Mouse (Mus musculus) thymus, adult 2 months (tissue): ENCODE measurements at regions not wholly inside any gene's neighbourhood (a gene's known extent, or its start where the extent isn't known, plus 50 kb on each side); places are given as distances from the start of the nearest gene placed in this dataset.

ENCODE experiments used
- DNase-seq: peaks from one replicate; pipeline ENCODE4 v3.0.0; 2021
- H3K27ac ChIP-seq: fragments of 200-500 bp; 2 replicates; pipeline ENCODE4 v1.5.1; 2012; ENCODE audit warnings: low read length, control low read depth; ENCODE audit not compliant: control insufficient read depth, insufficient read depth
- H3K27me3 ChIP-seq: fragments of 200-500 bp; 2 replicates; pipeline ENCODE4 v1.6.1; 2012; ENCODE audit warnings: mild to moderate bottlenecking, low read length, moderate library complexity, mixed read lengths; ENCODE audit not compliant: control insufficient read depth, insufficient read depth
- H3K36me3 ChIP-seq: fragments of 200-500 bp; 2 replicates; pipeline ENCODE4 v1.6.1; 2012; ENCODE audit warnings: mild to moderate bottlenecking, low read length, moderate library complexity; ENCODE audit not compliant: control insufficient read depth, insufficient read depth
- H3K4me1 ChIP-seq: fragments of 200-500 bp; replicated peaks from 2 replicates; pipeline ENCODE4 v1.6.1; 2012; ENCODE audit warnings: low read length; ENCODE audit not compliant: control insufficient read depth, insufficient read depth
- H3K4me3 ChIP-seq: fragments of 200-500 bp; 2 replicates; pipeline ENCODE4 v1.5.1; 2012; ENCODE audit warnings: mild to moderate bottlenecking, low read length, control low read depth, moderate library complexity; ENCODE audit not compliant: control insufficient read depth, insufficient read depth
- CTCF ChIP-seq: fragments of 200-500 bp; IDR thresholded peaks from 2 replicates; pipeline ENCODE4 v1.5.1; 2012; ENCODE audit warnings: mild to moderate bottlenecking, control low read depth, low read length, moderate library complexity, borderline replicate concordance; ENCODE audit not compliant: control insufficient read depth, poor library complexity, insufficient read depth; ENCODE audit errors: extremely low read depth
- POLR2A ChIP-seq: fragments of 200-500 bp; IDR thresholded peaks from 2 replicates; pipeline ENCODE4 v1.6.1; 2012; ENCODE audit warnings: mild to moderate bottlenecking, low read length, control low read depth, moderate library complexity; ENCODE audit not compliant: control insufficient read depth, poor library complexity, insufficient read depth; ENCODE audit errors: extremely low read depth
- WGBS: fragments of 180-500 bp; shearing (Covaris S2); methylation state at CpG from one replicate; pipeline ENCODE4 v1.1.7; 2018; 5-methylcytosine and 5-hydroxymethylcytosine counted together

GRCm38 (mm10) chr5:51830015-51830414 is 262.5 kb upstream of the Ppargc1a start:
- no peak overlapping the region for H3K4me3 ChIP-seq
- no peak overlapping the region for H3K27ac ChIP-seq
- H3K36me3 ChIP-seq = no peaks in the 10 kb centered on the region
- no peaks in the 10 kb centered on the region for H3K27me3 ChIP-seq
- WGBS = 62% methylated on average over 2 of the region's 2 CpGs
- no peaks in the 10 kb centered on the region for H3K4me1 ChIP-seq
- TF ChIP-seq POLR2A = no peak
- no peak for TF ChIP-seq CTCF
- DNase-seq = no peak

GRCm38 (mm10) chr5:51829606-51830005 is 262.1 kb upstream of the Ppargc1a start:
- H3K4me3 ChIP-seq = no peak overlapping the region
- TF ChIP-seq POLR2A (no peak), CTCF (no peak)
- no peaks in the 10 kb centered on the region for H3K4me1 ChIP-seq
- no peaks in the 10 kb centered on the region for H3K36me3 ChIP-seq
- no peak overlapping the region for H3K27ac ChIP-seq
- WGBS = 79% methylated on average over 3 of the region's 3 CpGs
- H3K27me3 ChIP-seq = no peaks in the 10 kb centered on the region
- no peak for DNase-seq

- Histone ChIP-seq H3K4me3 (no peak overlapping the region), H3K36me3 (no peaks in the 10 kb centered on the region), H3K27me3 (no peaks in the 10 kb centered on the region), H3K27ac (no peak overlapping the region), H3K4me1 (no peaks in the 10 kb centered on the region)
- DNase-seq = no peak
- 96% methylated on average over 5 of the region's 5 CpGs for WGBS
- TF ChIP-seq POLR2A (no peak), CTCF (no peak)
Measured at GRCm38 (mm10) chr5:51829020-51829419, 261.5 kb upstream of the Ppargc1a start.

GRCm38 (mm10) chr5:51826269-51826668 is 258.7 kb upstream of the Ppargc1a start:
- Histone ChIP-seq H3K27me3 (no peaks in the 10 kb centered on the region), H3K36me3 (no peaks in the 10 kb centered on the region), H3K27ac (no peak overlapping the region), H3K4me3 (no peak overlapping the region), H3K4me1 (no peaks in the 10 kb centered on the region)
- WGBS = 85% methylated on average over 1 of the region's 1 CpGs
- TF ChIP-seq POLR2A (no peak), CTCF (no peak)
- no peak for DNase-seq

GRCm38 (mm10) chr5:51825584-51826088 is 258.1 kb upstream of the Ppargc1a start:
- H3K4me1 ChIP-seq = no peaks in the 10 kb centered on the region
- 93% methylated on average over 3 of the region's 3 CpGs for WGBS
- no peaks in the 10 kb centered on the region for H3K36me3 ChIP-seq
- DNase-seq = no peak
- H3K27me3 ChIP-seq = no peaks in the 10 kb centered on the region
- H3K4me3 ChIP-seq = no peak overlapping the region
- H3K27ac ChIP-seq = no peak overlapping the region
- TF ChIP-seq POLR2A (no peak), CTCF (no peak)

- no peak overlapping the region for H3K4me3 ChIP-seq
- no peak for TF ChIP-seq CTCF
- no peak for TF ChIP-seq POLR2A
- H3K27ac ChIP-seq = no peak overlapping the region
- no peaks in the 10 kb centered on the region for H3K27me3 ChIP-seq
- 95% methylated on average over 4 of the region's 4 CpGs for whole genome bisulfite sequencing
- no peaks in the 10 kb centered on the region for H3K4me1 ChIP-seq
- DNase-seq = no peak
- no peaks in the 10 kb centered on the region for H3K36me3 ChIP-seq
Measured at GRCm38 (mm10) chr5:51824731-51825130, 257.2 kb upstream of the Ppargc1a start.

- WGBS = 80% methylated on average over 2 of the region's 2 CpGs
Measured at GRCm38 (mm10) chr5:51823657-51824056, 256.1 kb upstream of the Ppargc1a start.

More at GRCm38 (mm10) chr5:51823657-51824056, 256.1 kb upstream of the Ppargc1a start:
- DNase-seq = no peak
- TF ChIP-seq POLR2A = no peak
- TF ChIP-seq CTCF = no peak
- H3K4me3 ChIP-seq = no peak overlapping the region
- no peaks in the 10 kb centered on the region for H3K27me3 ChIP-seq
- H3K4me1 ChIP-seq = no peaks in the 10 kb centered on the region
- no peaks in the 10 kb centered on the region for H3K36me3 ChIP-seq
- H3K27ac ChIP-seq = no peak overlapping the region
